Mouse (Mus musculus): ENCODE data around the gene Sdf4.

The Sdf4 gene

GRCm38 (mm10) chr4:156054130-156054529 lies 61.5 kb downstream of the Sdf4 start:
- no peak for DNase-seq (ENCODE audit: low read depth in 1 of 2, low spot score in 2 of 2)

- DNase-seq (ENCODE audit: low read depth in 1 of 2, low spot score in 2 of 2): no peak
Measured at GRCm38 (mm10) chr4:156054606-156055005, 61.9 kb downstream of the Sdf4 start.

- no peak for DNase-seq (ENCODE audit: low read depth in 1 of 2, low spot score in 2 of 2)
Measured at GRCm38 (mm10) chr4:156055173-156055572, 62.5 kb downstream of the Sdf4 start.

- no peak for DNase-seq (ENCODE audit: low read depth in 1 of 2, low spot score in 2 of 2)
Measured at GRCm38 (mm10) chr4:156057702-156058101, 65.0 kb downstream of the Sdf4 start.

GRCm38 (mm10) chr4:156058826-156059225 lies 66.2 kb downstream of the Sdf4 start:
- no peak for DNase-seq (ENCODE audit: low read depth in 1 of 2, low spot score in 2 of 2)

GRCm38 (mm10) chr4:156059261-156059660 lies 66.6 kb downstream of the Sdf4 start, which contains the start of gene Ttll10:
TSS of gene Ttll10 (minus strand) at chr4:156059414.
- no peak for DNase-seq (ENCODE audit: low read depth in 1 of 2, low spot score in 2 of 2)

GRCm38 (mm10) chr4:156059713-156060112 lies 67.0 kb downstream of the Sdf4 start:
- no peak for DNase-seq (ENCODE audit: low read depth in 1 of 2, low spot score in 2 of 2)
